Mouse (Mus musculus) midbrain, embryonic 13.5 days (tissue): ENCODE data around the gene Arid5b. TPM values are rescaled to one million over a fixed set of nuclear protein-coding genes. Genes with fewer than 3 reads are reported as not detected.

ENCODE experiments used
- ATAC-seq: fragments of 200-750 bp; cut with Nextera tagmentation; 2 replicates; pipeline ENCODE4 v1.8.0; 2017; ENCODE audit warnings: mild to moderate bottlenecking, moderate TSS enrichment, moderate library complexity
- H3K27ac ChIP-seq: fragments of 300-500 bp; sonication (generic); 2 replicates; pipeline ENCODE4 v1.5.1; 2015; ENCODE audit warnings: inconsistent platforms, mild to moderate bottlenecking, moderate library complexity
- H3K27me3 ChIP-seq: fragments of 300-500 bp; sonication (generic); 2 replicates; pipeline ENCODE4 v1.6.1; 2015; ENCODE audit warnings: mild to moderate bottlenecking, inconsistent platforms
- H3K36me3 ChIP-seq: fragments of 300-500 bp; sonication (generic); 2 replicates; pipeline ENCODE4 v1.6.1; 2015; ENCODE audit warnings: mild to moderate bottlenecking, inconsistent platforms
- H3K4me1 ChIP-seq: fragments of 300-500 bp; sonication (generic); replicated peaks from 2 replicates; pipeline ENCODE4 v1.6.1; 2015; ENCODE audit warnings: inconsistent platforms
- H3K4me2 ChIP-seq: fragments of 300-500 bp; sonication (generic); replicated peaks from 2 replicates; pipeline ENCODE4 v1.6.1; 2015; ENCODE audit warnings: moderate library complexity, mild to moderate bottlenecking, inconsistent platforms
- H3K4me3 ChIP-seq: fragments of 300-500 bp; sonication (generic); replicated peaks from 2 replicates; pipeline ENCODE4 v1.5.1; 2015; ENCODE audit warnings: mild to moderate bottlenecking, inconsistent platforms
- H3K9ac ChIP-seq: fragments of 300-500 bp; sonication (generic); replicated peaks from 2 replicates; pipeline ENCODE4 v1.6.1; 2015; ENCODE audit warnings: mild to moderate bottlenecking, inconsistent platforms
- H3K9me3 ChIP-seq: fragments of 300-500 bp; sonication (generic); 2 replicates; pipeline ENCODE4 v1.6.1; 2016; ENCODE audit warnings: mild to moderate bottlenecking, inconsistent platforms
- WGBS: fragments of 180-500 bp; shearing (Covaris S2); methylation state at CpG from one replicate; pipeline ENCODE4 v1.1.7; 2015; 5-methylcytosine and 5-hydroxymethylcytosine counted together
- polyA plus RNA-seq: library from polyadenylated mRNA; unstranded; fragments of >200 nt; fragmentation: Nextera tagmentation; extraction: Ambion mirVana; gene quantifications from 2 replicates; pipeline ENCODE4 v1.2.1, GENCODE M21; 2015

The Arid5b gene
- polyA plus RNA-seq, 1 experiment from 2014 or later: 20.5 TPM

GRCm38 (mm10) chr10:68165709-68166694 is 112.5 kb downstream of the Arid5b start:
- Histone ChIP-seq H3K27me3 (no peaks in the 10 kb centered on the region), H3K36me3 (no peaks in the 10 kb centered on the region), H3K9ac (no peak overlapping the region), H3K27ac (peak overlapping the region; percentile 35; the same call in 1 of the 2 replicates), H3K9me3 (no peaks in the 10 kb centered on the region), H3K4me3 (no peak overlapping the region), H3K4me1 (peaks cover 25% of the 10 kb centered on the region), H3K4me2 (no peak overlapping the region)
- 59% methylated on average over 10 of the region's 10 CpGs for WGBS
- no peak for ATAC-seq

GRCm38 (mm10) chr10:68164723-68165706 is 113.5 kb downstream of the Arid5b start:
- Histone ChIP-seq H3K4me1 (peaks cover 25% of the 10 kb centered on the region), H3K9ac (no peak overlapping the region), H3K4me3 (no peak overlapping the region), H3K4me2 (no peak overlapping the region), H3K27me3 (no peaks in the 10 kb centered on the region), H3K9me3 (no peaks in the 10 kb centered on the region), H3K27ac (no peak overlapping the region), H3K36me3 (no peaks in the 10 kb centered on the region)
- no peak for ATAC-seq
- WGBS: 72% methylated on average over 8 of the region's 8 CpGs

- Histone ChIP-seq H3K4me3 (no peak overlapping the region), H3K9ac (no peak overlapping the region), H3K27ac (no peak overlapping the region), H3K4me1 (peaks cover 25% of the 10 kb centered on the region), H3K4me2 (no peak overlapping the region), H3K36me3 (no peaks in the 10 kb centered on the region), H3K9me3 (no peaks in the 10 kb centered on the region), H3K27me3 (no peaks in the 10 kb centered on the region)
- 91% methylated on average over 2 of the region's 2 CpGs for WGBS
- ATAC-seq: no peak
Observed at GRCm38 (mm10) chr10:68164137-68164536, 114.4 kb downstream of the Arid5b start.

- no peak overlapping the region for H3K27ac ChIP-seq
- no peaks in the 10 kb centered on the region for H3K9me3 ChIP-seq
- no peak overlapping the region for H3K4me2 ChIP-seq
- H3K4me3 ChIP-seq: no peak overlapping the region
- H3K36me3 ChIP-seq: no peaks in the 10 kb centered on the region
- H3K4me1 ChIP-seq: peaks cover 10% of the 10 kb centered on the region; the same call in 1 of the 2 replicates
- H3K9ac ChIP-seq: no peak overlapping the region
- no peak for ATAC-seq
- H3K27me3 ChIP-seq: no peaks in the 10 kb centered on the region
- WGBS: 94% methylated on average over 9 of the region's 9 CpGs
Observed at GRCm38 (mm10) chr10:68159759-68160158, 118.8 kb downstream of the Arid5b start.

GRCm38 (mm10) chr10:68158555-68158954 is 120.0 kb downstream of the Arid5b start:
- Histone ChIP-seq H3K9ac (no peak overlapping the region), H3K4me3 (no peak overlapping the region), H3K36me3 (no peaks in the 10 kb centered on the region), H3K9me3 (no peaks in the 10 kb centered on the region), H3K27me3 (no peaks in the 10 kb centered on the region), H3K4me1 (peaks cover 15% of the 10 kb centered on the region), H3K27ac (no peak overlapping the region), H3K4me2 (no peak overlapping the region)
- ATAC-seq: no peak
- WGBS: 92% methylated on average over 5 of the region's 5 CpGs

GRCm38 (mm10) chr10:68157511-68157910 is 121.0 kb downstream of the Arid5b start:
- H3K27me3 ChIP-seq: no peaks in the 10 kb centered on the region
- H3K9ac ChIP-seq: no peak overlapping the region
- H3K27ac ChIP-seq: no peak overlapping the region
- peaks cover 23% of the 10 kb centered on the region for H3K4me1 ChIP-seq
- no peaks in the 10 kb centered on the region for H3K9me3 ChIP-seq
- no peak for ATAC-seq
- 65% methylated on average over 8 of the region's 8 CpGs for WGBS
- no peak overlapping the region for H3K4me3 ChIP-seq
- H3K36me3 ChIP-seq: no peaks in the 10 kb centered on the region
- no peak overlapping the region for H3K4me2 ChIP-seq

GRCm38 (mm10) chr10:68156646-68157245 is 121.8 kb downstream of the Arid5b start:
- no peaks in the 10 kb centered on the region for H3K27me3 ChIP-seq
- no peak overlapping the region for H3K27ac ChIP-seq
- 76% methylated on average over 10 of the region's 10 CpGs for WGBS
- H3K4me3 ChIP-seq: no peak overlapping the region
- no peak overlapping the region for H3K9ac ChIP-seq
- H3K4me2 ChIP-seq: no peak overlapping the region
- H3K9me3 ChIP-seq: no peaks in the 10 kb centered on the region
- no peaks in the 10 kb centered on the region for H3K36me3 ChIP-seq
- no peak for ATAC-seq
- H3K4me1 ChIP-seq: peaks cover 23% of the 10 kb centered on the region

- Histone ChIP-seq H3K4me3 (no peak overlapping the region), H3K9me3 (no peaks in the 10 kb centered on the region), H3K4me1 (peaks cover 23% of the 10 kb centered on the region), H3K4me2 (no peak overlapping the region), H3K27me3 (no peaks in the 10 kb centered on the region), H3K9ac (no peak overlapping the region), H3K36me3 (no peaks in the 10 kb centered on the region), H3K27ac (no peak overlapping the region)
- ATAC-seq: no peak
- WGBS: 85% methylated on average over 6 of the region's 6 CpGs
Observed at GRCm38 (mm10) chr10:68156159-68156558, 122.4 kb downstream of the Arid5b start.

- H3K36me3 ChIP-seq: no peaks in the 10 kb centered on the region
- ATAC-seq: no peak
- H3K27ac ChIP-seq: no peak overlapping the region
- no peaks in the 10 kb centered on the region for H3K9me3 ChIP-seq
- H3K27me3 ChIP-seq: no peaks in the 10 kb centered on the region
- no peak overlapping the region for H3K4me2 ChIP-seq
- peaks cover 23% of the 10 kb centered on the region for H3K4me1 ChIP-seq
- no peak overlapping the region for H3K9ac ChIP-seq
- no peak overlapping the region for H3K4me3 ChIP-seq
- 95% methylated on average over 6 of the region's 6 CpGs for WGBS
Observed at GRCm38 (mm10) chr10:68155431-68156119, 123.0 kb downstream of the Arid5b start.

- 75% methylated on average over 14 of the region's 14 CpGs for WGBS
- Histone ChIP-seq H3K4me2 (no peak overlapping the region), H3K27me3 (no peaks in the 10 kb centered on the region), H3K27ac (no peak overlapping the region), H3K4me1 (peaks cover 23% of the 10 kb centered on the region), H3K4me3 (no peak overlapping the region), H3K9ac (no peak overlapping the region), H3K9me3 (no peaks in the 10 kb centered on the region), H3K36me3 (no peaks in the 10 kb centered on the region)
- no peak for ATAC-seq
Observed at GRCm38 (mm10) chr10:68154046-68154765, 124.3 kb downstream of the Arid5b start.
